Mouse (Mus musculus): ENCODE measurements around the gene Gpr39. TPM values are rescaled to one million over a fixed set of nuclear protein-coding genes. Genes with fewer than 3 reads are reported as not detected.

Gpr39 gene
- polyA plus RNA-seq, 1 experiment from 2014 or later: 7.9 TPM

Other genes starting within 250 kb of the Gpr39 start
- gene Actr3, start 241.3 kb upstream of the Gpr39 start, polyA plus RNA-seq (2015; fragmentation: Nextera tagmentation; extraction: Ambion mirVana): 356 and 390 TPM in 2 replicates
- gene Slc35f5, start 116.4 kb upstream of the Gpr39 start, polyA plus RNA-seq (2015; fragmentation: Nextera tagmentation; extraction: Ambion mirVana): 69.2 and 71.5 TPM in 2 replicates
- 1.3 and 1.7 TPM in 2 replicates for gene Lypd1, start 236.1 kb downstream of the Gpr39 start, polyA plus RNA-seq (2015; fragmentation: Nextera tagmentation; extraction: Ambion mirVana)